Mouse (Mus musculus) G1E (cell line): ENCODE measurements around the gene Hdac6.
"Not testable (repeated sequence)": the region's sequence is repeated elsewhere in the genome, so short reads cannot be mapped to it uniquely, and the experiment has no call there.

ENCODE experiments used
- CTCF ChIP-seq: IDR thresholded peaks from 2 replicates; pipeline ENCODE4 v1.5.1; 2012; ENCODE audit warnings: low read depth, low read length, inconsistent platforms, mixed read lengths
- GATA1 ChIP-seq: IDR thresholded peaks from 2 replicates; pipeline ENCODE4 v1.6.1; 2012; ENCODE audit warnings: borderline replicate concordance, low read length, inconsistent platforms, mixed read lengths
- GATA2 ChIP-seq: IDR thresholded peaks from 2 replicates; pipeline ENCODE4 v1.6.1; 2012; ENCODE audit warnings: low read depth, low read length, inconsistent platforms, borderline replicate concordance
- POLR2AphosphoS5 ChIP-seq: IDR thresholded peaks from 2 replicates; pipeline ENCODE4 v1.6.1; 2012; ENCODE audit warnings: low read depth, low read length, inconsistent platforms; ENCODE audit not compliant: insufficient replicate concordance
- TAL1 ChIP-seq: conservative IDR thresholded peaks from 2 replicates; pipeline ENCODE4 v1.6.1; 2012; ENCODE audit warnings: low read depth, low read length, inconsistent platforms, mixed read lengths

GRCm38 (mm10) chrX:7917960-7918359 is 29.7 kb downstream of the Hdac6 start:
- not testable (repeated sequence) for TF ChIP-seq GATA1, CTCF, TAL1, POLR2AphosphoS5, GATA2
